Mouse (Mus musculus) G1E-ER4 (cell line): ENCODE data around the gene Wnt5b. TPM values are rescaled to one million over a fixed set of nuclear protein-coding genes. Genes with fewer than 3 reads are reported as not detected.

Experiments
- GATA1 ChIP-seq: IDR thresholded peaks from one replicate; pipeline ENCODE4 v1.8.0; 2012; ENCODE audit warnings: low read length, inconsistent platforms
- polyA plus RNA-seq: library from polyadenylated mRNA; stranded (reverse); fragments of >175 nt; gene quantifications from 2 replicates; pipeline ENCODE4 v1.2.3, GENCODE M21; 2012

Gene Wnt5b
- polyA plus RNA-seq, 1 experiment: not detected

DNA sequence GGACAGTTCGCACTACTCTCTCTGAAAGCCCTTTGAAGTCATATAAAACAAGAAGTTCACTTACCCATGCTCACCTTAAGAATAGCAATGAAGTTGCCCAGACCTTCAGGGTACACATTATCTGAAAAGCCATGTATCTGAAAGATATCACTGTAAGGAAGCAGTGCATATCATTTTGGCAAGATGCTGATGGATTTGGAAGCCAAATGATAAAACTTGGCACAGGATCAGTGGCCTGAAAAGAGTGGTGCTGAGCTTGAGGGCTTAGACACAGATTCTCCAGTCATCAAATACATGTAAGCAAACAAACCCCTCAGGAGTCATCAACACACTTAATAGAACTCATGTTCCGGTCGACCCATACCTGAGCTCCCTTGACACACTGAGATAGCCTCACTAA, 143.5 kb downstream of the Wnt5b start:
- no peak for TF ChIP-seq GATA1

DNA sequence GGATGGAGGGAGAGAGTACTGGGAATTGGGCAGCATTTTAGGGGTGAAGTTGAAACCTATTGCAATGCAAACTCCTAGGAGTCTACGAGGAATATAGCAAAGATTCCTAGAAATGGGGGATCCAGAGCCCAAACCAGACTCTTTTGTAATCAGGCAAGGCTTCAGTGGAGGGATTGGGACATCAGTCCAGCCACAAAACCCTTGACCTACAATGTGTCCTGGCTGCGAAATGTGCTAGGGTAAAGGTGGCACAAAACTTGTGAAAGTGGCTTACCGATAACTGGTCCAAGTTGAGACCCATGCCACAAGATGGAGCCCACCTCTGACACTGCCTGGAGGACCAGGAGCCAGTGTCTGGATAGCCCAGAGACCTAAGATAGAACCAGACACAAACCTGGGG, 144.8 kb downstream of the Wnt5b start:
- TF ChIP-seq GATA1: no peak

DNA sequence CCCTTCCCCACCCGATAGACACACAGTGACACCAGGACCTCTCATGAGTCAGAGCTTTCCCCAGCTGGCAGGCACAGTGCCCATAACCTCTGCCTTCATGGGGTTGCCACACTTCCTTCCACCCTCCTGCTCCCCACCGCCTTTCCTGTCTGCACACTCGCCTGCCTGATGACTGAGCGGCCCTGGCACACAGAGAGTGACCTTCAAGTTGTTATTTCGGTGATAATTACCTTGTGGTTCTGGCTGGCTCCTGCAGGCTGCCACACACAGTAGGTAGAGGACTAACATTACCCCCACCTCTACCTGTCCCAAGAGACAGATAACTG, 147.9 kb downstream of the Wnt5b start:
- TF ChIP-seq GATA1: no peak

DNA sequence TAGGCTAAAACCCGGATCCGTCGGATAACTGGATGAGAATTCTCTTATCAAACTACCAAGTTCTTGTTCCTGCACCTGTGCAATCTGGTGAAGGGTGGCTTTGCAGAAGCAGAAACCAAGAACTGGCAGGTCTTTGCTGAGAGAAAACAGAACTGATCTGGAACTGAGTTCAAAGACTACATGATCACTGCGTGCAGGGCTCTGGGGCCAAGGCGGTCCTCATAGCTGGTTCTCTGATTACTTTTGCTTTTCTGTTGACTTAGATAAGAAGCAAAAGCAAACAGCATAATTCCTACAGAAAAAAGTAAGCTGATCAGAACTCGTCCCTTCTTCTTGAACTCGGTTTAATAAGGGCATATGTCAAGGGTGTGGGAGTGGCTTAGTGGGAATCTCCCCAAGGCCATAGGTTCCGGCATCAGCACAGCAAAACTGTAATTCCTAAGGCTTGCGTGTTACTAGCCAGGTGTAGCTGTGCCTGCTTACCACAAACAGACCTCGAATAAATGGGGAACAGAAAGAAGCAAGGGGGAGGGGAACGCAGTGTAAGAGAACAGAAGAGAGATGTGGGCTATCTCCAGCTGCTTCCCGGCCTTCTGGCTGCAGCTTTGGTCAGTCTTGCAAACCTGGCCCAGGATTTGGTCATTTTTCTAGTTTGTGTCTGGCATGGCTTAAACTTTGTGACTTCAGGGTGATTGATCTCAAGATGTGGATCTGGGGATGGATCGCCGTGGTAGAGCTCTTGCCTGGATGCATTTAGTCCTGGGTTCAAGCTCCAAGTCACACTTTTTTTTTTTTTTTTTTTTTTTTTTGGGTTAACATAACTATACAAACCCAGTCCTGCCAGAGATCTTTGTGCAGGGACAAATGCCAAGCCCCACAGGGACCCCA, 148.5 kb downstream of the Wnt5b start:
- TF ChIP-seq GATA1: no peak

- TF ChIP-seq GATA1: no peak
Measured at GRCm38 (mm10) chr6:119392836-119393235, 151.3 kb downstream of the Wnt5b start.

DNA sequence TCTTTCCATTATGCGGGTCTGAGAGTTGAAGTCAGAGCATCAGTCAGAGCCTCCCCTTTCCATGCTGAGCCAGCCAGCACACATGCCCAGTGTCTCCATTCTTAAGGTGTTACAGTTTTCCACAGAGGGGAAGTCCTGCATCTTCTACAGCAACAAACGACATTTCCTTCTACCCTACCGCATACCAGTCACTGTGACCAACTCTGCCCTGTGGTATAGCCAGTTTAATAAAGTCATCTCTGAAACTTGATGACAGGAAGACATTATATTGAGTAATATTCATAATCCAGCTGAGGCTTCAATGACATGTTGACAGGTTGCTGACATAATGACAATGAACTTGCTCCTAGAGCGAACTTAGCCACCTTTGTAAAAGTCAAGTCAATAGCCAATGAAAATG, 153.4 kb downstream of the Wnt5b start:
- TF ChIP-seq GATA1: no peak

GRCm38 (mm10) chr6:119389089-119389488, 155.1 kb downstream of the Wnt5b start:
- TF ChIP-seq GATA1: no peak

DNA sequence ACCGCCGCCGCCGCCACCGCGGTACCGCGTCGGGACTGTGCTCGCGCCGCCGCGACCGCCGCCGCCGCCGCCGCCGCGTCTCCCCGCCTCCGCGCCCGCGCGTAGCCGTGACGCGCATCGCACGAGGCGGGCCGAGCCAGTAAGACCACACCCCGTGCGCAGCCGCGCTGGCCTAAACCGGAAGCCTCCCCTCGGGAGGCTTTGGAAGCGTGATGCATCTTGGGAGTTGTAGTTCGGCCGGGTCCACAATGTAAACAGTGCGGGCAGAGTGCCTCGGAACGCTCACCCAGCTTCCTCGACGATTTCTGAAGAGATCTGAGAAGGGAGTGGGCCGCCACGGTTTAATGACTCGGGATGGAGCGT, 155.5 kb downstream of the Wnt5b start:
- no peak for TF ChIP-seq GATA1

- no peak for TF ChIP-seq GATA1
Measured at GRCm38 (mm10) chr6:119387801-119388649, 156.1 kb downstream of the Wnt5b start.

- no peak for TF ChIP-seq GATA1
Measured at GRCm38 (mm10) chr6:119386821-119387220, 157.3 kb downstream of the Wnt5b start.

DNA sequence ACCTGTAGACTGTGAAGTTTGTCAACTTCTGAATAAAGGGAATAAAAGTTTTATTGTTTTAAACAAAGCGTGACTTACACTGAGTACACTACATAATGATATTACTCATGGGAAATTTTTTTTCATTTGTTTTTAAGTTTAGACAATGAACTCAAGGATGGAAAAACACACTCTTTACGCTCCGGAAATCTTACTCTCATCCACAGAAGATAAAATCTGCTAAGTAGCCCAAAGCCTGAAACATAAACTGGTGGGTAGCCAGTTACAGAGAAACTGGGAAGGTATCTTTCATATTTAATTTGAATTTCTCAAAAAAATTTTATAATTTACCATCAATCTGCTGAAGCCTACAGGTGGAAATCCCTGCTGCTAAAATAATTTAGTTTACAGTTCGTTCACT, 157.7 kb downstream of the Wnt5b start:
- TF ChIP-seq GATA1: no peak

DNA sequence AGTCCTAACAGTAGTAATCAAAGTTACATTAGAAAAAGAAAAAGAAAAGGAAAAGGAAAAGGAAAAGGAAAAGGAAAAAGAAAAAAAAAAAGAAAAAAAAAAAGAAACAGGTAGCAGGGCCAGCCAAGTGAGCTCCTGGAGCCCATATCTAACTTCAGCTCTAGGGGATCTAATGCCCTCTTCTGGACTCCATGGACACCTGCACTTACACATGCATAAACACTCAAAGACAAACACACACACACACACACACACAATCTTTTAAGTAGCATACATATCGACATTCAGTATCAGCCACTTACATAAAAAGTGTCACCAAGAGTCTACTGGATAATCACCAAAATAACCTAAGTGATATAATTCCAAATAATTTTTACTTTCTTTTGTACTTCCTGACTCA, 158.5 kb downstream of the Wnt5b start:
- no peak for TF ChIP-seq GATA1

Other genes starting within 250 kb of the Wnt5b start
- not detected in 2 replicates for gene Lrtm2, start 213.6 kb downstream of the Wnt5b start, polyA plus RNA-seq
- 24.4 and 28.6 TPM in 2 replicates for gene Adipor2, start 126.6 kb downstream of the Wnt5b start, polyA plus RNA-seq
- 69.0 and 80.4 TPM in 2 replicates for gene Fbxl14, start 64.7 kb downstream of the Wnt5b start, polyA plus RNA-seq